Mouse (Mus musculus) embryonic fibroblast, embryonic 13.5 days (primary cell): ENCODE data around the gene Tmem107.

ENCODE experiments used
- CTCF ChIP-seq: IDR thresholded peaks from 2 replicates; pipeline ENCODE4 v1.5.1; 2011; ENCODE audit warnings: mild to moderate bottlenecking, control low read depth, low read length, moderate library complexity, borderline replicate concordance; ENCODE audit not compliant: insufficient read depth
- POLR2A ChIP-seq: IDR thresholded peaks from 2 replicates; pipeline ENCODE4 v1.6.1; 2011; ENCODE audit warnings: low read depth, mild to moderate bottlenecking, control low read depth, low read length, moderate library complexity

GRCm38 (mm10) chr11:69103121-69103520 lies 32.5 kb downstream of the Tmem107 start:
- TF ChIP-seq CTCF = no peak
- no peak for TF ChIP-seq POLR2A
